Mouse (Mus musculus) CH12.LX (cell line): ENCODE results near the gene Klhdc10.

Experiments used
- CTCF ChIP-seq, 2 experiments: IDR thresholded peaks in 1 of 2; conservative IDR thresholded peaks in 1 of 2; 2 replicates each; pipeline ENCODE4 v1.5.1; 2011 to 2012; ENCODE audit warnings: low read depth in 2 of 2, low read length in 2 of 2, improper control_type of control experiment in 1 of 2, inconsistent platforms in 1 of 2, mild to moderate bottlenecking in 1 of 2, moderate library complexity in 1 of 2
- ETS1 ChIP-seq: conservative IDR thresholded peaks from 2 replicates; pipeline ENCODE4 v1.6.1; 2012; ENCODE audit warnings: low read depth, mild to moderate bottlenecking, inconsistent platforms, low read length, improper control_type of control experiment, moderate library complexity
- IRF4 ChIP-seq: IDR thresholded peaks from 2 replicates; pipeline ENCODE4 v1.6.1; 2014; ENCODE audit warnings: low read depth, mild to moderate bottlenecking, inconsistent platforms, low read length, improper control_type of control experiment
- MAFK ChIP-seq: IDR thresholded peaks from 2 replicates; pipeline ENCODE4 v1.6.1; 2011; ENCODE audit warnings: low read length, improper control_type of control experiment; ENCODE audit not compliant: insufficient replicate concordance
- MAZ ChIP-seq: IDR thresholded peaks from 2 replicates; pipeline ENCODE4 v1.6.1; 2012; ENCODE audit warnings: low read depth, mild to moderate bottlenecking, inconsistent platforms, low read length, improper control_type of control experiment, moderate library complexity
- NRF1 ChIP-seq: IDR thresholded peaks from 2 replicates; pipeline ENCODE4 v1.6.1; 2014; ENCODE audit warnings: low read depth, mild to moderate bottlenecking, inconsistent platforms, low read length, improper control_type of control experiment, moderate library complexity
- POLR2A ChIP-seq: IDR thresholded peaks from 2 replicates; pipeline ENCODE4 v1.6.1; 2011; ENCODE audit warnings: low read depth, mild to moderate bottlenecking, improper control_type of control experiment, low read length
- RCOR1 ChIP-seq: conservative IDR thresholded peaks from 2 replicates; pipeline ENCODE4 v1.6.1; 2012; ENCODE audit warnings: low read depth, mild to moderate bottlenecking, inconsistent platforms, low read length, improper control_type of control experiment
- SMC3 ChIP-seq: IDR thresholded peaks from 2 replicates; pipeline ENCODE4 v1.6.1; 2011; ENCODE audit warnings: low read depth, low read length, improper control_type of control experiment
- TCF12 ChIP-seq: IDR thresholded peaks from 2 replicates; pipeline ENCODE4 v1.6.1; 2014; ENCODE audit warnings: low read depth, mild to moderate bottlenecking, inconsistent platforms, low read length, improper control_type of control experiment
- USF1 ChIP-seq: IDR thresholded peaks from 2 replicates; pipeline ENCODE4 v1.6.1; 2014; ENCODE audit warnings: low read depth, mild to moderate bottlenecking, inconsistent platforms, low read length, improper control_type of control experiment
- ZMIZ1 ChIP-seq: IDR thresholded peaks from 2 replicates; pipeline ENCODE4 v1.6.1; 2012; ENCODE audit warnings: low read depth, mild to moderate bottlenecking, inconsistent platforms, low read length, improper control_type of control experiment

DNA sequence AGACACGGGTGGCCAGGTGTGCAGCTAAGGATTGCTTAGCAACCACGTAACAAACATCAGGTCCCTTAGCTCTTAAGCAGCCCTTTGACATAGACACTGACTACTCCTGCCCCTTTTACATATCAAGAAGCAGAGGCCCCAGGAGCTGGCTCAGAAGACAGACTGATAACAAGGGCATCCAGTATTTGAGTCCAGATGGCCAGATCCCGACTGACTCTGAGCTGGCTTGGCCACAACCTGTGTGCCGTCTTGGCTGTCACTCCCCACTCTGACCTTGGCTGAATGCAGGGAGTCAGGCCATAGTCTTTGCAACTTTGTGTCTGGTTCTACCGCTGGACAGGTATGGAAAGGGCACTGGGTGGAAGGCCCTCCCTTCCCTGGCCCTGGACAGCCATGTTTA, 45.5 kb upstream of the Klhdc10 start:
- TF ChIP-seq IRF4: no peak
- TF ChIP-seq POLR2A: no peak
- no peak for TF ChIP-seq CTCF (conservative IDR thresholded peaks at IDR 0.05 in 1 of 2, IDR thresholded peaks at IDR 0.05 in 1 of 2; ENCODE audit: low read depth in 2 of 2, low read length in 2 of 2)
- TF ChIP-seq SMC3: no peak
- TF ChIP-seq ETS1: no peak
- no peak for TF ChIP-seq MAZ
- no peak for TF ChIP-seq RCOR1
- TF ChIP-seq NRF1: no peak
- TF ChIP-seq USF1: no peak
- no peak for TF ChIP-seq TCF12
- no peak for TF ChIP-seq ZMIZ1
- TF ChIP-seq MAFK: no peak
